Mouse (Mus musculus) neural tube, embryonic 11.5 days (tissue): ENCODE data around the gene Erp29. TPM values are rescaled to one million over a fixed set of nuclear protein-coding genes. Genes with fewer than 3 reads are reported as not detected.
A peak's percentile ranks its signal among the peaks of the same experiment; 100 is the strongest.

ENCODE experiments used
- ATAC-seq: fragments of 200-750 bp; cut with Nextera tagmentation; 2 replicates; pipeline ENCODE4 v1.8.0; 2017; ENCODE audit warnings: moderate number of reproducible peaks, mild to moderate bottlenecking, moderate TSS enrichment, moderate library complexity; ENCODE audit not compliant: insufficient read depth, low FRiP score, low TSS enrichment
- DNase-seq: peaks from one replicate; pipeline ENCODE4 v3.0.0-alpha.2; 2015; ENCODE audit warnings: low spot score
- H3K27ac ChIP-seq: fragments of 300-500 bp; sonication (generic); 2 replicates; pipeline ENCODE4 v1.5.1; 2014; ENCODE audit warnings: low read depth, mild to moderate bottlenecking, low read length
- H3K27me3 ChIP-seq: fragments of 300-500 bp; sonication (generic); 2 replicates; pipeline ENCODE4 v1.6.1; 2014; ENCODE audit warnings: mild to moderate bottlenecking, low read length, mixed read lengths; ENCODE audit not compliant: control insufficient read depth, insufficient read depth
- H3K36me3 ChIP-seq: fragments of 300-500 bp; sonication (generic); 2 replicates; pipeline ENCODE4 v1.6.1; 2014; ENCODE audit warnings: mild to moderate bottlenecking, low read length, moderate library complexity, mixed read lengths; ENCODE audit not compliant: control insufficient read depth, insufficient read depth
- H3K4me1 ChIP-seq: fragments of 300-500 bp; sonication (generic); 2 replicates; pipeline ENCODE4 v1.6.1; 2014; ENCODE audit warnings: low read length, mixed read lengths; ENCODE audit not compliant: control insufficient read depth, insufficient read depth
- H3K4me2 ChIP-seq: fragments of 300-500 bp; sonication (generic); 2 replicates; pipeline ENCODE4 v1.6.1; 2014; ENCODE audit warnings: low read depth, mild to moderate bottlenecking, moderate library complexity
- H3K4me3 ChIP-seq: fragments of 300-500 bp; sonication (generic); 2 replicates; pipeline ENCODE4 v1.5.1; 2014; ENCODE audit warnings: low read depth, low read length
- H3K9ac ChIP-seq: fragments of 300-500 bp; sonication (generic); 2 replicates; pipeline ENCODE4 v1.6.1; 2014; ENCODE audit warnings: mild to moderate bottlenecking, low read length
- H3K9me3 ChIP-seq: fragments of 300-500 bp; sonication (generic); 2 replicates; pipeline ENCODE4 v1.6.1; 2016; ENCODE audit warnings: low read length; ENCODE audit not compliant: control insufficient read depth
- WGBS: fragments of 180-500 bp; shearing (Covaris S2); extraction: QIAGEN DNeasy Blood & Tissue Kit; methylation state at CpG from one replicate; pipeline ENCODE4 v1.1.7; 2014; 5-methylcytosine and 5-hydroxymethylcytosine counted together
- polyA plus RNA-seq: library from polyadenylated mRNA; unstranded; fragments of >200 nt; fragmentation: Nextera tagmentation; extraction: Ambion mirVana; gene quantifications from 2 replicates; pipeline ENCODE4 v1.2.1, GENCODE M21; 2014

Erp29 gene
- polyA plus RNA-seq, 1 experiment from 2014 or later: 135 TPM

- no peaks in the 10 kb centered on the region for H3K36me3 ChIP-seq
- no peak overlapping the region for H3K9ac ChIP-seq
- H3K27me3 ChIP-seq: no peaks in the 10 kb centered on the region
- no peak overlapping the region for H3K4me2 ChIP-seq
- H3K4me3 ChIP-seq: no peak overlapping the region
- no peak overlapping the region for H3K27ac ChIP-seq
- no peak for DNase-seq
- WGBS: 73% methylated on average over 7 of the region's 7 CpGs
- no peaks in the 10 kb centered on the region for H3K4me1 ChIP-seq
- H3K9me3 ChIP-seq: no peaks in the 10 kb centered on the region
- no peak for ATAC-seq
Observed at GRCm38 (mm10) chr5:121389106-121389505, 63.2 kb downstream of the Erp29 start.

- H3K27ac ChIP-seq: no peak overlapping the region
- H3K4me2 ChIP-seq: no peak overlapping the region
- H3K9ac ChIP-seq: no peak overlapping the region
- H3K4me3 ChIP-seq: no peak overlapping the region
- ATAC-seq (no peak), DNase-seq (no peak)
- no peaks in the 10 kb centered on the region for H3K36me3 ChIP-seq
- H3K9me3 ChIP-seq: no peaks in the 10 kb centered on the region
- WGBS: 81% methylated on average over 4 of the region's 4 CpGs
- no peaks in the 10 kb centered on the region for H3K27me3 ChIP-seq
- no peaks in the 10 kb centered on the region for H3K4me1 ChIP-seq
Observed at GRCm38 (mm10) chr5:121387126-121387525, 65.2 kb downstream of the Erp29 start.

GRCm38 (mm10) chr5:121386120-121386909 is 66.0 kb downstream of the Erp29 start:
- WGBS: 36% methylated on average over 22 of the region's 22 CpGs
- Histone ChIP-seq H3K9me3 (no peaks in the 10 kb centered on the region), H3K27ac (no peak overlapping the region), H3K27me3 (no peaks in the 10 kb centered on the region), H3K4me1 (no peaks in the 10 kb centered on the region), H3K9ac (no peak overlapping the region), H3K36me3 (no peaks in the 10 kb centered on the region; the same call in 1 of the 2 replicates), H3K4me3 (peak overlapping the region; percentile 69), H3K4me2 (peak overlapping the region; percentile 44)
- DNase-seq (no peak), ATAC-seq (no peak)

GRCm38 (mm10) chr5:121385461-121386119 is 66.7 kb downstream of the Erp29 start, which contains the start of gene Trafd1:
TSS of gene Trafd1 (minus strand) at chr5:121385632.
- ATAC-seq: peak; percentile 97
- WGBS: 2% methylated on average over 20 of the region's 45 CpGs
- H3K36me3 ChIP-seq: peaks cover 7% of the 10 kb centered on the region
- no peaks in the 10 kb centered on the region for H3K4me1 ChIP-seq
- peak within 1 kb of the TSS; percentile 79 for H3K9ac ChIP-seq
- H3K9me3 ChIP-seq: no peaks in the 10 kb centered on the region
- H3K4me3 ChIP-seq: peak within 1 kb of the TSS; percentile 69
- peak; percentile 95 for DNase-seq
- H3K27me3 ChIP-seq: no peaks in the 10 kb centered on the region
- peak within 1 kb of the TSS; percentile 56 for H3K4me2 ChIP-seq
- peak within 1 kb of the TSS; percentile 72 for H3K27ac ChIP-seq

- H3K36me3 ChIP-seq: peaks cover 7% of the 10 kb centered on the region
- peak; percentile 70 for DNase-seq
- H3K9me3 ChIP-seq: no peaks in the 10 kb centered on the region
- H3K9ac ChIP-seq: peak overlapping the region; percentile 79
- 3% methylated on average over 45 of the region's 47 CpGs for WGBS
- peak overlapping the region; percentile 56 for H3K4me2 ChIP-seq
- no peaks in the 10 kb centered on the region for H3K4me1 ChIP-seq
- peak overlapping the region; percentile 69 for H3K4me3 ChIP-seq
- H3K27me3 ChIP-seq: no peaks in the 10 kb centered on the region
- peak; percentile 70 for ATAC-seq
- peak overlapping the region; percentile 72 for H3K27ac ChIP-seq
Observed at GRCm38 (mm10) chr5:121384757-121385460, 67.4 kb downstream of the Erp29 start.

GRCm38 (mm10) chr5:121383857-121384756 is 68.2 kb downstream of the Erp29 start:
- ATAC-seq: no peak
- Histone ChIP-seq H3K27ac (no peak overlapping the region), H3K4me3 (peak overlapping the region; percentile 69), H3K36me3 (peaks cover 7% of the 10 kb centered on the region), H3K27me3 (no peaks in the 10 kb centered on the region), H3K9ac (0 out of 2 replicates have a peak overlapping the region, but pooled peaks have one; percentile 79), H3K4me1 (no peaks in the 10 kb centered on the region), H3K4me2 (peak overlapping the region; percentile 56), H3K9me3 (no peaks in the 10 kb centered on the region)
- WGBS: 60% methylated on average over 10 of the region's 10 CpGs
- no peak for DNase-seq

GRCm38 (mm10) chr5:121380692-121381091 is 71.6 kb downstream of the Erp29 start:
- no peaks in the 10 kb centered on the region for H3K27me3 ChIP-seq
- WGBS: 89% methylated on average over 2 of the region's 2 CpGs

GRCm38 (mm10) chr5:121378678-121379256 is 73.5 kb downstream of the Erp29 start:
- H3K4me3 ChIP-seq: no peak overlapping the region
- 92% methylated on average over 13 of the region's 13 CpGs for WGBS
- no peak overlapping the region for H3K27ac ChIP-seq
- no peaks in the 10 kb centered on the region for H3K27me3 ChIP-seq
- peaks cover 25% of the 10 kb centered on the region for H3K36me3 ChIP-seq
- no peak overlapping the region for H3K9ac ChIP-seq
- H3K4me1 ChIP-seq: no peaks in the 10 kb centered on the region
- H3K9me3 ChIP-seq: no peaks in the 10 kb centered on the region
- ATAC-seq (no peak), DNase-seq (no peak)
- no peak overlapping the region for H3K4me2 ChIP-seq

More at GRCm38 (mm10) chr5:121380692-121381091, 71.6 kb downstream of the Erp29 start:
- no peaks in the 10 kb centered on the region for H3K9me3 ChIP-seq
- H3K36me3 ChIP-seq: peaks cover 13% of the 10 kb centered on the region
- ATAC-seq (no peak), DNase-seq (no peak)
- H3K4me3 ChIP-seq: no peak overlapping the region
- H3K4me1 ChIP-seq: no peaks in the 10 kb centered on the region
- H3K4me2 ChIP-seq: no peak overlapping the region
- no peak overlapping the region for H3K9ac ChIP-seq
- H3K27ac ChIP-seq: no peak overlapping the region
